In genomic region chr8:57939856-57940420, GRCm38 (mm10) we compare ENCODE assay signal across 12 mouse cellular contexts.
DNase-seq lines count a peak whose midpoint lies in the region; ATAC-seq and TF ChIP-seq lines count a peak whose summit lies in the region.
"Had no signal": no experiment of that assay in that cellular context is flagged by ENCODE, and none has a peak within 500 bp of the region (broad histone marks: within the 10 kb centered on the region; RNA-seq: fewer than 3 reads in every experiment).

No protein-coding gene starts in this region.

- H3K4me1 ChIP-seq in heart, embryonic 11.5 days (ENCODE audit: control insufficient read depth, insufficient read depth, low read length): no peaks in the 10 kb centered on the region
- H3K4me1 ChIP-seq in kidney, embryonic 14.5 days (ENCODE audit: control insufficient read depth, insufficient read depth, low read length): no peaks in the 10 kb centered on the region
- peaks cover 0 to 3% of the 10 kb centered on the region in 2 experiments; a peak in 1 of 4 replicates for H3K4me1 ChIP-seq in CH12.LX (ENCODE audit: control insufficient read depth in 1 of 2, insufficient read depth in 2 of 2)
- no peaks in the 10 kb centered on the region for H3K4me1 ChIP-seq in kidney, postnatal 0 days (replicated peaks; ENCODE audit: insufficient read depth, low read length)
- H3K4me1 ChIP-seq: embryonic facial prominence, embryonic 12.5 days; liver, embryonic 15.5 days had no signal

- in situ Hi-C loops in CH12.LX (cut with MboI; ENCODE audit: low pct_ligation_motif_present, low pct_unique_long_range_greater_than_20kb, low sequenced_read_pairs): no loop called here

- no peak for TF ChIP-seq CTCF in CH12.LX (conservative IDR thresholded peaks at IDR 0.05 in 1 of 2, IDR thresholded peaks at IDR 0.05 in 1 of 2; ENCODE audit: low read depth in 2 of 2, low read length in 2 of 2)
- TF ChIP-seq CTCF in kidney, postnatal 0 days (IDR thresholded peaks at IDR 0.05; ENCODE audit: low read depth): no peak

- no peak overlapping the region for H3K4me3 ChIP-seq in heart, embryonic 11.5 days (ENCODE audit: low read depth, low read length)
- H3K4me3 ChIP-seq in kidney, embryonic 14.5 days (ENCODE audit: low read length): peak overlapping the region; percentile 14; the same call in 1 of the 2 replicates
- no peak overlapping the region for H3K4me3 ChIP-seq in CH12.LX (replicated peaks in 1 of 3; ENCODE audit: low read depth in 2 of 3, low read length in 2 of 3, poor library complexity in 1 of 3)
- no peak overlapping the region for H3K4me3 ChIP-seq in kidney, postnatal 0 days (replicated peaks; ENCODE audit: low read depth, low read length)
- H3K4me3 ChIP-seq: embryonic facial prominence, embryonic 12.5 days; liver, embryonic 15.5 days had no signal

- WGBS in heart, embryonic 11.5 days (ENCODE audit: insufficient replicate concordance): 63% methylated on average over 5 of the region's 5 CpGs
- WGBS in kidney, embryonic 14.5 days: 46% methylated on average over 5 of the region's 5 CpGs
- 35% methylated on average over 5 of the region's 5 CpGs for WGBS in kidney, postnatal 0 days

- no peak overlapping the region for H3K27ac ChIP-seq in heart, embryonic 11.5 days (ENCODE audit: low read depth, low read length)
- no peak overlapping the region for H3K27ac ChIP-seq in kidney, embryonic 14.5 days (ENCODE audit: low read depth, low read length)
- no peak overlapping the region for H3K27ac ChIP-seq in CH12.LX (ENCODE audit: insufficient read depth, low read depth)
- no peak overlapping the region for H3K27ac ChIP-seq in kidney, postnatal 0 days
- H3K27ac ChIP-seq: embryonic facial prominence, embryonic 12.5 days; liver, embryonic 15.5 days had no signal

- no peaks in the 10 kb centered on the region for H3K9me3 ChIP-seq in heart, embryonic 11.5 days (replicated peaks; ENCODE audit: control insufficient read depth, low read length)
- no peaks in the 10 kb centered on the region for H3K9me3 ChIP-seq in kidney, embryonic 14.5 days (ENCODE audit: control insufficient read depth, low read length)
- no peaks in the 10 kb centered on the region for H3K9me3 ChIP-seq in CH12.LX (replicated peaks; ENCODE audit: low read length)
- H3K9me3 ChIP-seq in kidney, postnatal 0 days (replicated peaks; ENCODE audit: low read length): no peaks in the 10 kb centered on the region
- H3K9me3 ChIP-seq: embryonic facial prominence, embryonic 12.5 days; liver, embryonic 15.5 days had no signal

- dilution Hi-C loops in CH12.LX (cut with MboI; ENCODE audit: extremely low pct_ligation_motif_present, extremely low pct_unique_long_range_greater_than_20kb, low sequenced_read_pairs): no loop called here

- H3K36me3 ChIP-seq in heart, embryonic 11.5 days (ENCODE audit: control insufficient read depth, insufficient read depth, low read length): no peaks in the 10 kb centered on the region
- no peaks in the 10 kb centered on the region for H3K36me3 ChIP-seq in kidney, embryonic 14.5 days (ENCODE audit: control insufficient read depth, insufficient read depth, low read length)
- no peaks in the 10 kb centered on the region for H3K36me3 ChIP-seq in CH12.LX (replicated peaks in 1 of 2; ENCODE audit: control insufficient read depth in 1 of 2, insufficient read depth in 1 of 2, low read length in 1 of 2)
- H3K36me3 ChIP-seq in kidney, postnatal 0 days (ENCODE audit: insufficient read depth, low read length): no peaks in the 10 kb centered on the region
- H3K36me3 ChIP-seq: embryonic facial prominence, embryonic 12.5 days; liver, embryonic 15.5 days had no signal

- no peak for TF ChIP-seq POLR2A in CH12.LX (IDR thresholded peaks at IDR 0.05; ENCODE audit: low read depth, low read length)

- no peak for TF ChIP-seq EP300 in CH12.LX (IDR thresholded peaks at IDR 0.05; ENCODE audit: low read length)

- DNase-seq in heart, adult 8-10 months (ENCODE audit: low spot score): no peak
- no peak for DNase-seq in kidney, adult 11 months
- no peak for DNase-seq in CH12.LX (ENCODE audit: extremely low read depth)
- peak; percentile 50 for DNase-seq in kidney, postnatal 0 days (ENCODE audit: low spot score)
- no peak for DNase-seq in right cerebral cortex, postnatal 10 days (ENCODE audit: low spot score in 2 of 2)
- no peak for DNase-seq in adrenal gland, postnatal 14 days
- DNase-seq: heart, adult 11 months had no signal

- H3K4me2 ChIP-seq in heart, embryonic 11.5 days: peak overlapping the region; percentile 34
- H3K4me2 ChIP-seq in kidney, embryonic 14.5 days (replicated peaks; ENCODE audit: low read depth, low read length): peak overlapping the region; percentile 32
- peak overlapping the region; percentile 67 for H3K4me2 ChIP-seq in CH12.LX (ENCODE audit: insufficient read depth, low read depth, poor library complexity, severe bottlenecking)
- peak overlapping the region; percentile 51 for H3K4me2 ChIP-seq in kidney, postnatal 0 days (ENCODE audit: low read length)
- H3K4me2 ChIP-seq: embryonic facial prominence, embryonic 12.5 days; liver, embryonic 15.5 days had no signal

- no peaks in the 10 kb centered on the region for H3K27me3 ChIP-seq in heart, embryonic 11.5 days (ENCODE audit: control insufficient read depth, insufficient read depth, low read length)
- H3K27me3 ChIP-seq in kidney, embryonic 14.5 days (ENCODE audit: control insufficient read depth, insufficient read depth, low read length): no peaks in the 10 kb centered on the region
- H3K27me3 ChIP-seq in CH12.LX (replicated peaks): peaks cover 13% of the 10 kb centered on the region
- no peaks in the 10 kb centered on the region for H3K27me3 ChIP-seq in kidney, postnatal 0 days (ENCODE audit: insufficient read depth, low read length)
- H3K27me3 ChIP-seq: embryonic facial prominence, embryonic 12.5 days; liver, embryonic 15.5 days had no signal

- H3K79me2 ChIP-seq in CH12.LX (replicated peaks; ENCODE audit: control insufficient read depth, extremely low read depth, insufficient read depth, poor library complexity, severe bottlenecking): no peaks in the 10 kb centered on the region

- no peak for TF ChIP-seq RAD21 in CH12.LX (IDR thresholded peaks at IDR 0.05; ENCODE audit: low read depth, low read length)

- no peak for ATAC-seq in heart, embryonic 11.5 days (replicated peaks; ENCODE audit: insufficient number of reproducible peaks, low FRiP score, low TSS enrichment)
- ATAC-seq in kidney, embryonic 14.5 days (ENCODE audit: low FRiP score, low TSS enrichment): peak; percentile 40; the same call in 1 of the 2 replicates
- 0 out of 2 replicates have a peak, but pooled peaks have one; percentile 4 for ATAC-seq in kidney, postnatal 0 days (replicated peaks; ENCODE audit: low FRiP score, low read depth)
- ATAC-seq: activated CD4-positive, CD25-positive, alpha-beta regulatory T cell, adult 4 months had no signal

- peak overlapping the region; percentile 4; the same call in 1 of the 2 replicates for H3K9ac ChIP-seq in heart, embryonic 11.5 days (ENCODE audit: low read depth, low read length)
- no peak overlapping the region for H3K9ac ChIP-seq in kidney, embryonic 14.5 days (ENCODE audit: low read depth, low read length)
- no peak overlapping the region for H3K9ac ChIP-seq in CH12.LX (ENCODE audit: insufficient read depth, low read depth)
- H3K9ac ChIP-seq in kidney, postnatal 0 days (ENCODE audit: low read depth, low read length): no peak overlapping the region
- H3K9ac ChIP-seq: embryonic facial prominence, embryonic 12.5 days; liver, embryonic 15.5 days had no signal

TF ChIP-seq in CH12.LX, 34 proteins besides CTCF, POLR2A, EP300 and RAD21:
- no peak for TF ChIP-seq MYC (IDR thresholded peaks at IDR 0.05; ENCODE audit: low read depth, low read length)
